Mouse (Mus musculus) heart, adult 2 months (tissue): Measurements from ENCODE around the gene Atp11a.

Experiments
- CTCF ChIP-seq: fragments of 200-600 bp; IDR thresholded peaks from 2 replicates; pipeline ENCODE4 v1.8.1; 2022; ENCODE audit warnings: antibody characterized with exemption, mild to moderate bottlenecking, moderate library complexity
- EP300 ChIP-seq: fragments of 200-500 bp; IDR thresholded peaks from 2 replicates; pipeline ENCODE4 v1.6.1; 2011; ENCODE audit warnings: low read depth, low read length, control low read depth; ENCODE audit not compliant: insufficient read depth
- POLR2A ChIP-seq: fragments of 200-500 bp; IDR thresholded peaks from 2 replicates; pipeline ENCODE4 v1.6.1; 2011; ENCODE audit warnings: mild to moderate bottlenecking, low read depth, low read length, control low read depth; ENCODE audit not compliant: insufficient read depth

- TF ChIP-seq CTCF: no peak
- TF ChIP-seq POLR2A: no peak
- TF ChIP-seq EP300: no peak
These were observed 136.2 kb downstream of the Atp11a start for GRCm38 (mm10) chr8:12892882-12893446.
